Mouse (Mus musculus) c-Kit-positive CD71-positive TER-119-positive erythroid progenitor cells, embryonic 14.5 days (primary cell): Measurements from ENCODE around the gene Fscn2.
"Not testable (repeated sequence)": the region's sequence is repeated elsewhere in the genome, so short reads cannot be mapped to it uniquely, and the experiment has no call there.

Source experiments
- DNase-seq: peaks from one replicate; pipeline ENCODE4 v3.0.0-alpha.2; 2013; ENCODE audit warnings: low spot score

The Fscn2 gene

GRCm38 (mm10) chr11:120405867-120406266 lies 44.5 kb downstream of the Fscn2 start:
- peak; percentile 63 for DNase-seq

GRCm38 (mm10) chr11:120406445-120406844 lies 45.1 kb downstream of the Fscn2 start:
- DNase-seq: no peak

GRCm38 (mm10) chr11:120413621-120414020 lies 52.3 kb downstream of the Fscn2 start:
- not testable (repeated sequence) for DNase-seq
